Mouse (Mus musculus): ENCODE measurements at regions not wholly inside any gene's neighbourhood (a gene's known extent, or its start where the extent isn't known, plus 50 kb on each side); places are given as distances from the start of the nearest gene placed in this dataset.

DNA sequence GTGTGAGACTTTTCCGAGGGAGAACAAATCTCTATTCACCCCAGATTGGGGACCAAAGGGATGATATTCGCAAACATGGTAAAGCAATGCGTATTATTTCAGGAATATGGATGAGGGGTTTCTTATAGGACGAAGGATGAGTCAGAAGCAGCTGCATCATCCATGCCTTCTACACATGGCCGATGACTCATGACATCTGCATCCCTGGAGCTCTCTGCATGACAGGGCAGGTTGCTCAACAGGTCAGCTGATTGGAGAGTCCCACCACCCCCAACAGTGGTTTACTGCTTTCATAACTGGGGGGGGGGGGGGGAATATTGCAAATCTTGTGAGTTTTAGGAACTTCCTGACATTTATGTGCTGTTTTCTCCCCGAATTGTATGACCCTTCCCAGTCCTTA is 50.3 kb upstream of the Pias1 start:
- DNase-seq = no peak
